Mouse (Mus musculus): ENCODE measurements around the gene Pknox2. TPM values are rescaled to one million over a fixed set of nuclear protein-coding genes. Genes with fewer than 3 reads are reported as not detected.

Gene Pknox2
- polyA plus RNA-seq, 2 experiments = 7.3 to 14.5 TPM

- H3K27me3 ChIP-seq (ENCODE audit: control insufficient read depth, insufficient read depth, low read length) = peaks cover 18% of the 10 kb centered on the region; the same call in 1 of the 2 replicates
- no peak for TF ChIP-seq POLR2A (IDR thresholded peaks at IDR 0.05; ENCODE audit: borderline replicate concordance, extremely low read depth, insufficient read depth, insufficient read length)
Measured at GRCm38 (mm10) chr9:36971066-36971465, 176.1 kb downstream of the Pknox2 start.

GRCm38 (mm10) chr9:36970651-36971050 is 176.6 kb downstream of the Pknox2 start:
- H3K4me1 ChIP-seq (ENCODE audit: control insufficient read depth, insufficient read depth, low read length) = no peaks in the 10 kb centered on the region
- H3K27me3 ChIP-seq (ENCODE audit: control insufficient read depth, insufficient read depth, low read length) = peaks cover 18% of the 10 kb centered on the region; the same call in 1 of the 2 replicates
- H3K4me2 ChIP-seq (replicated peaks; ENCODE audit: low read depth, low read length, severe bottlenecking) = no peak overlapping the region
- no peaks in the 10 kb centered on the region for H3K36me3 ChIP-seq (ENCODE audit: control insufficient read depth, insufficient read depth, low read length)
- no peak overlapping the region for H3K4me3 ChIP-seq (replicated peaks; ENCODE audit: low read length)
- ATAC-seq (ENCODE audit: low FRiP score, low read depth) (peak; percentile 34; the same call in 1 of the 2 replicates), DNase-seq (ENCODE audit: low spot score) (peak; percentile 87)
- H3K9ac ChIP-seq (ENCODE audit: low read depth, low read length, severe bottlenecking) = no peak overlapping the region
- TF ChIP-seq POLR2A (IDR thresholded peaks at IDR 0.05; ENCODE audit: borderline replicate concordance, extremely low read depth, insufficient read depth, insufficient read length) = no peak
- no peak overlapping the region for H3K27ac ChIP-seq (replicated peaks; ENCODE audit: low read depth, low read length)
- no peaks in the 10 kb centered on the region for H3K9me3 ChIP-seq (ENCODE audit: control insufficient read depth, low read length)
- WGBS = 7% methylated on average over 5 of the region's 5 CpGs

More at GRCm38 (mm10) chr9:36971066-36971465, 176.1 kb downstream of the Pknox2 start:
- Histone ChIP-seq H3K9ac (ENCODE audit: low read depth, low read length, severe bottlenecking) (no peak overlapping the region), H3K36me3 (ENCODE audit: control insufficient read depth, insufficient read depth, low read length) (no peaks in the 10 kb centered on the region), H3K27ac (replicated peaks; ENCODE audit: low read depth, low read length) (no peak overlapping the region), H3K9me3 (ENCODE audit: control insufficient read depth, low read length) (no peaks in the 10 kb centered on the region), H3K4me2 (replicated peaks; ENCODE audit: low read depth, low read length, severe bottlenecking) (no peak overlapping the region), H3K4me1 (ENCODE audit: control insufficient read depth, insufficient read depth, low read length) (no peaks in the 10 kb centered on the region), H3K4me3 (replicated peaks; ENCODE audit: low read length) (no peak overlapping the region)
- 14% methylated on average over 3 of the region's 3 CpGs for WGBS
- DNase-seq (ENCODE audit: low spot score) (no peak), ATAC-seq (ENCODE audit: low FRiP score, low read depth) (no peak)

GRCm38 (mm10) chr9:36969131-36969530 is 178.1 kb downstream of the Pknox2 start:
- Histone ChIP-seq H3K4me2 (replicated peaks; ENCODE audit: low read depth, low read length, severe bottlenecking) (no peak overlapping the region), H3K27ac (replicated peaks; ENCODE audit: low read depth, low read length) (no peak overlapping the region), H3K36me3 (ENCODE audit: control insufficient read depth, insufficient read depth, low read length) (no peaks in the 10 kb centered on the region), H3K9ac (ENCODE audit: low read depth, low read length, severe bottlenecking) (no peak overlapping the region), H3K9me3 (ENCODE audit: control insufficient read depth, low read length) (no peaks in the 10 kb centered on the region), H3K27me3 (ENCODE audit: control insufficient read depth, insufficient read depth, low read length) (peaks cover 20% of the 10 kb centered on the region; the same call in 1 of the 2 replicates), H3K4me1 (ENCODE audit: control insufficient read depth, insufficient read depth, low read length) (peaks cover 4% of the 10 kb centered on the region), H3K4me3 (replicated peaks; ENCODE audit: low read length) (no peak overlapping the region)
- WGBS = 81% methylated on average over 1 of the region's 1 CpGs
- ATAC-seq (ENCODE audit: low FRiP score, low read depth) (no peak), DNase-seq (ENCODE audit: low spot score) (no peak)
- no peak for TF ChIP-seq POLR2A (IDR thresholded peaks at IDR 0.05; ENCODE audit: borderline replicate concordance, extremely low read depth, insufficient read depth, insufficient read length)

- no peak for TF ChIP-seq POLR2A (IDR thresholded peaks at IDR 0.05; ENCODE audit: borderline replicate concordance, extremely low read depth, insufficient read depth, insufficient read length)
- Histone ChIP-seq H3K9ac (ENCODE audit: low read depth, low read length, severe bottlenecking) (no peak overlapping the region), H3K4me3 (replicated peaks; ENCODE audit: low read length) (no peak overlapping the region), H3K36me3 (ENCODE audit: control insufficient read depth, insufficient read depth, low read length) (no peaks in the 10 kb centered on the region), H3K27me3 (ENCODE audit: control insufficient read depth, insufficient read depth, low read length) (peaks cover 24% of the 10 kb centered on the region), H3K4me1 (ENCODE audit: control insufficient read depth, insufficient read depth, low read length) (peaks cover 7% of the 10 kb centered on the region), H3K27ac (replicated peaks; ENCODE audit: low read depth, low read length) (no peak overlapping the region), H3K9me3 (ENCODE audit: control insufficient read depth, low read length) (no peaks in the 10 kb centered on the region), H3K4me2 (replicated peaks; ENCODE audit: low read depth, low read length, severe bottlenecking) (no peak overlapping the region)
- 42% methylated on average over 7 of the region's 7 CpGs for whole genome bisulfite sequencing
- ATAC-seq (ENCODE audit: low FRiP score, low read depth) (no peak), DNase-seq (ENCODE audit: low spot score) (no peak)
Measured at GRCm38 (mm10) chr9:36968713-36969112, 178.5 kb downstream of the Pknox2 start.

GRCm38 (mm10) chr9:36968236-36968635 is 179.0 kb downstream of the Pknox2 start:
- no peak for TF ChIP-seq POLR2A (IDR thresholded peaks at IDR 0.05; ENCODE audit: borderline replicate concordance, extremely low read depth, insufficient read depth, insufficient read length)
- no peak for DNase-seq (ENCODE audit: low spot score)
- 74% methylated on average over 7 of the region's 7 CpGs for WGBS

GRCm38 (mm10) chr9:36965720-36966119 is 181.5 kb downstream of the Pknox2 start:
- H3K9me3 ChIP-seq (ENCODE audit: control insufficient read depth, low read length) = no peaks in the 10 kb centered on the region
- DNase-seq (ENCODE audit: low spot score) = no peak
- H3K36me3 ChIP-seq (ENCODE audit: control insufficient read depth, insufficient read depth, low read length) = no peaks in the 10 kb centered on the region
- H3K4me3 ChIP-seq (replicated peaks; ENCODE audit: low read length) = no peak overlapping the region
- 67% methylated on average over 5 of the region's 5 CpGs for WGBS
- H3K4me2 ChIP-seq (replicated peaks; ENCODE audit: low read depth, low read length, severe bottlenecking) = no peak overlapping the region
- no peak for ATAC-seq (ENCODE audit: low FRiP score, low read depth)
- peaks cover 21% of the 10 kb centered on the region; the same call in 1 of the 2 replicates for H3K27me3 ChIP-seq (ENCODE audit: control insufficient read depth, insufficient read depth, low read length)
- TF ChIP-seq POLR2A (IDR thresholded peaks at IDR 0.05; ENCODE audit: borderline replicate concordance, extremely low read depth, insufficient read depth, insufficient read length) = no peak
- no peak overlapping the region for H3K9ac ChIP-seq (ENCODE audit: low read depth, low read length, severe bottlenecking)
- no peak overlapping the region for H3K27ac ChIP-seq (replicated peaks; ENCODE audit: low read depth, low read length)
- H3K4me1 ChIP-seq (ENCODE audit: control insufficient read depth, insufficient read depth, low read length) = peaks cover 11% of the 10 kb centered on the region

More at GRCm38 (mm10) chr9:36968236-36968635, 179.0 kb downstream of the Pknox2 start:
- Histone ChIP-seq H3K36me3 (ENCODE audit: control insufficient read depth, insufficient read depth, low read length) (no peaks in the 10 kb centered on the region), H3K9ac (ENCODE audit: low read depth, low read length, severe bottlenecking) (no peak overlapping the region), H3K4me1 (ENCODE audit: control insufficient read depth, insufficient read depth, low read length) (peaks cover 7% of the 10 kb centered on the region), H3K27me3 (ENCODE audit: control insufficient read depth, insufficient read depth, low read length) (peaks cover 28% of the 10 kb centered on the region), H3K4me3 (replicated peaks; ENCODE audit: low read length) (no peak overlapping the region), H3K27ac (replicated peaks; ENCODE audit: low read depth, low read length) (no peak overlapping the region), H3K4me2 (replicated peaks; ENCODE audit: low read depth, low read length, severe bottlenecking) (no peak overlapping the region), H3K9me3 (ENCODE audit: control insufficient read depth, low read length) (no peaks in the 10 kb centered on the region)
- ATAC-seq (ENCODE audit: low FRiP score, low read depth) = no peak

Data from limb, embryonic 14.5 days (tissue).